Mouse (Mus musculus): ENCODE data around the gene Grcc10.

The Grcc10 gene

GRCm38 (mm10) chr6:124702102-124702783, 38.9 kb downstream of the Grcc10 start:
- no peak for DNase-seq (ENCODE audit: low read depth in 1 of 2, low spot score in 2 of 2)

DNA sequence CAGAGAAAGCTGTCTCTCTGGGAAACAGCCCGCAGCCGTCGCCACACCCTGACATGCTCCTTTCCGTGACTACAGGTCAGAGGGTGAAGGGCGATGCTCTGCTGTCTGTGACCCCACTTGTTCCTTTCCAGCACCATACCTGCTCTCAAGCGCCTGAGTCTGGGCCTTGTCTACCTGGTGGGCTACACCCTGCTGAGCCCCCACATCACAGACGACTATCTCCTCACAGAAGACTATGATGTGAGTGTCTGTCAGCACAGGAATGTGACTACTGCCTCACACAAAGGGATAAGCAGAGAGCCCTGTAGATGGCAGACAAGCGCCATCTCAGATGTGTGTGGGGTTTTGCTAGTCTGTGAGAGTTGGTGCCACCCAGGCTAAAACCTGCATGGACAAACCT, 39.8 kb downstream of the Grcc10 start:
- no peak for DNase-seq (ENCODE audit: low read depth in 1 of 2, low spot score in 2 of 2)

- no peak for DNase-seq (ENCODE audit: low read depth in 1 of 2, low spot score in 2 of 2)
Measured at GRCm38 (mm10) chr6:124699962-124700610, 41.1 kb downstream of the Grcc10 start.

DNA sequence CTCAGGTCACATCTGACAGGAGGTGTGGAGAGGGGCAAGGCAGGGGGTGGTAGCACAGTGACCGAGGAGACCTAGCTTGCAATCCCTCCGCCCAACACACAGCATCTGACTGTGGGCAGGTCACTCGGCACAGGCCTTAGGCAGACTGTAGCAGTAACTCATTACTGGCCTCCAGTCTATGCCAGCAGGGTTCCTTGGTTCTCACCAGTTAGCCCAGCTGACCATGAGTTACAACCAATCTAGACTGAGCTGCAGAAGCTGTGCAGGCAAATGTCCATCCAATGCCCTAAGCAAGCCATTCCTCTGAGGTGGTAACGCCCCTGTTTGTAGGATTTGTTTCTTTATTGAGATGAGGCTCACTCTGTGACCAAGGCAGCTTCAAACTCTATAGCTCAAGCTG, 41.8 kb downstream of the Grcc10 start:
- no peak for DNase-seq (ENCODE audit: low read depth in 1 of 2, low spot score in 2 of 2)

DNA sequence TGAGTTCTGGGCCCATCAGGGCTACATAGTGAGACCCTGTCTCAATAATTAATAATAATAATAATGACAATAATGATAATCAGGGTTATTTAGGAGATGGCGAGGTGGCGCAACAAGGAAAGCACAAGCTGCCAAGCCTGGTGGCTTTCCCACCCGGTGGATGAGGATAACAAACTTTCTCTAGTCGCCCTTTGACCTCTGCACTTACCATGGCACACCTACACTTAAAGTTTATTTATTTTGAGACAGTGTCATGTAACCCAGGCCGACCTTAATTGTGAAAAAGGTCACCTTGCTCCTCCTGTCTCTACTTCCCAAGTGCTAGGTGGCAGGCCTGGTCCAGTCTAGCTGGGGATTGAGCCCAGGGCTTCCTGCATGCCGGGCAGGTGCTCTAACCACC, 42.4 kb downstream of the Grcc10 start:
- DNase-seq (ENCODE audit: low read depth in 1 of 2, low spot score in 2 of 2): no peak

- no peak for DNase-seq (ENCODE audit: low read depth in 1 of 2, low spot score in 2 of 2)
Measured at GRCm38 (mm10) chr6:124696441-124697150, 44.6 kb downstream of the Grcc10 start.

DNA sequence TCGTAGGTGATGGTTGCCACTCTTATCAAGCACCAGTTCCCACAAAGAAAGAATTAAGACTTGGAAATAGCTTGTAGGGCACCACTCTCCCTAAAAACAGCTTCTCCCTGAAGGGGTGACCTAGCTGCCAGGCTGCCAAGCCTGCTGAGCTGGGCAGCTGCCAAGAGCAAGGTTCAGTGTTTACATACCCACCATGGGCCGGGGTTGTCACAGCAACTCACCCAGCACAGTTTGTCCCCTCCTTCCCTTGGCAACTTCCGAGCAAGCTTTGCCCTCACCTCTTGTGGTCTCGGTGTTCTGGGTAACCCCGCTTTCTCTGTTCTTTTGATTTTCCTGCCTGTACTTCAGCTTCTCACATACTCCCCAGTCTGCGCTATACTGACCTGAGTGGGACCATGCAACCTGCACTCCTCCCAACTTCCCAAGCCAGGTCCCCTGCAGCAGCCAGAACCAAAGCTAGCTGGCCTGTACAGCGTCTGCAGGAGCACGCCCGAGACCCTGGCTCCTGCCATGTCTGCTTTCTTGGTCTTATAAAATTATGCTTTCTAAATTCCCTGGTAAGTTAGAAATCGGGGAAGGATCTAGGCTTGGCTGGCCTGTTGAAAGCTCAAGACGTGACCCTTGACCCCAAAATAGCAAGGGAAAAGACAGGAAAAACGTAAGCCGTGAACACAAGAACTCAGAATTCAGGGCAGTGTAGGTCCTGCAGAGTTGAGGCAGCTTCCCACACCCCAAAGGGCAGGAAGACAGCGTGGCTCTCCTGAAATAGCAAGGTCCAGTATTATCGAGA, 46.8 kb downstream of the Grcc10 start:
- DNase-seq (ENCODE audit: low read depth in 1 of 2, low spot score in 2 of 2): no peak

GRCm38 (mm10) chr6:124693243-124693981, 47.8 kb downstream of the Grcc10 start:
- DNase-seq (ENCODE audit: low read depth in 1 of 2, low spot score in 2 of 2): no peak

- DNase-seq (ENCODE audit: low read depth in 1 of 2, low spot score in 2 of 2): no peak
Measured at GRCm38 (mm10) chr6:124690517-124690916, 50.7 kb downstream of the Grcc10 start.

All from monocyte, adult 2 months (primary cell).